Mouse (Mus musculus) forebrain, postnatal 0 days (tissue): ENCODE data around the gene Anapc11. TPM values are rescaled to one million over a fixed set of nuclear protein-coding genes. Genes with fewer than 3 reads are reported as not detected.

Source experiments
- ATAC-seq: fragments of 200-750 bp; cut with Nextera tagmentation; 2 replicates; pipeline ENCODE4 v1.8.0; 2017; ENCODE audit warnings: mild to moderate bottlenecking, moderate library complexity
- DNase-seq: peaks from one replicate; pipeline ENCODE4 v3.0.0-alpha.2; 2015
- H3K27ac ChIP-seq: fragments of 300-500 bp; sonication (generic); 2 replicates; pipeline ENCODE4 v1.5.1; 2014; ENCODE audit warnings: low read depth, mild to moderate bottlenecking, antibody characterized with exemption, low read length, moderate library complexity, mixed read lengths
- H3K27me3 ChIP-seq: fragments of 300-500 bp; sonication (generic); 2 replicates; pipeline ENCODE4 v1.6.1; 2014; ENCODE audit warnings: mild to moderate bottlenecking, low read length, mixed read lengths; ENCODE audit not compliant: insufficient read depth
- H3K36me3 ChIP-seq: fragments of 300-500 bp; sonication (generic); 2 replicates; pipeline ENCODE4 v1.6.1; 2014; ENCODE audit warnings: mild to moderate bottlenecking, moderate library complexity; ENCODE audit not compliant: insufficient read depth
- H3K4me1 ChIP-seq: fragments of 300-500 bp; sonication (generic); 2 replicates; pipeline ENCODE4 v1.6.1; 2014; ENCODE audit warnings: antibody characterized with exemption; ENCODE audit not compliant: insufficient read depth
- H3K4me2 ChIP-seq: fragments of 300-500 bp; sonication (generic); 2 replicates; pipeline ENCODE4 v1.6.1; 2014; ENCODE audit warnings: low read depth, mild to moderate bottlenecking, moderate library complexity
- H3K4me3 ChIP-seq: fragments of 300-500 bp; sonication (generic); 2 replicates; pipeline ENCODE4 v1.5.1; 2014; ENCODE audit warnings: low read depth, low read length, mixed read lengths
- H3K9ac ChIP-seq: fragments of 300-500 bp; sonication (generic); 2 replicates; pipeline ENCODE4 v1.6.1; 2014; ENCODE audit warnings: mild to moderate bottlenecking
- H3K9me3 ChIP-seq: fragments of 300-500 bp; sonication (generic); 2 replicates; pipeline ENCODE4 v1.6.1; 2016; ENCODE audit warnings: low read length
- CTCF ChIP-seq: sonication (generic); IDR thresholded peaks from 2 replicates; pipeline ENCODE4 v1.5.1; 2016; ENCODE audit warnings: antibody characterized with exemption, control low read depth, low read depth
- WGBS: fragments of 180-500 bp; shearing (Covaris S2); extraction: QIAGEN DNeasy Blood & Tissue Kit; methylation state at CpG from one replicate; pipeline ENCODE4 v1.1.7; 2014; 5-methylcytosine and 5-hydroxymethylcytosine counted together
- polyA plus RNA-seq: library from polyadenylated mRNA; unstranded; fragments of >200 nt; fragmentation: Nextera tagmentation; extraction: Ambion mirVana; gene quantifications from 2 replicates; pipeline ENCODE4 v1.2.1, GENCODE M21; 2015
- total RNA-seq: library from RNA; depleted of rRNA; stranded (reverse); fragments of >200 nt; gene quantifications from 2 replicates; pipeline ENCODE4 v1.2.3, GENCODE M21; 2014; rRNA removed

Anapc11 gene
- total RNA-seq, result 54.2 and 64.2 TPM in 2 replicates
- 207 and 226 TPM in 2 replicates for polyA plus RNA-seq

DNA sequence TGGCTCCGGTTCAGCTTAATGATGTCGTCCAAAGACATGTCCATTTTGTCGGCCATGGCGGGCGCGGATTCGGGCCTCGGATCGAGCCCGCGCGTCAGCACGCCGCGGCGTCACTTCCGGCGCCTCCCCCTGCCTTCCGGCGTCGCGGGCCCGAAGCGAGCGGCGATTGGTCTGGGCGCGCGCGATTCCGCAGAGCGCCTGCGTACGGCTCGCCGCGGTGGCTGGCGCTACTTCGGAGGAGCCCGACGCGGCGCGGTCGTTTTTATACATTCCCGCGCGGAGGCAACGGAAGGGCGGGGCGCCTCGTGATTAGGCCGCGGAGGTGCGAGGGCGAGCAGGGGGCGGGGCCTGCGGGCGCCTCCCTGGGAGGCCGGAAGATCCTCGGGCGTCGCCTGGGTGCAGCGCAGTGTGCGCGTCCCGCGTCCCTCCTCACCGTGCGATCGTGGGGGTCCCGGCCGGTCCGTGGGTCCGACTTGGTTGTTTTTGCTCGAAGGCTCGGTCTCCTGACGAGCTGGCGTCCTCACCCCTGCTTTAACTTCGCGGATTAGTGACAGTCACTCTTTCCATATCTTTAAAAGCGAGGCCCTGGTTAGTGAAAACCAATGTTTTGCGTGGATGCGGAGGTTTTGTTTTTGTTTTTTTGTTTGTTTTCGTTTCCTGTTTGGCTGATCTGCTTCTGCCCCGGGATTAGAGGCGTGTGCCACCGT lies at the start of gene Anapc11, which contains the start of gene Alyref:
TSS of gene Anapc11 (plus strand) at position 139 of the 707 bp plus-strand sequence.
TSS of gene Alyref (minus strand) at position 83 of the 707 bp plus-strand sequence.
- TF ChIP-seq CTCF, result no peak
- peak within 1 kb of the TSS; percentile 93 for H3K4me2 ChIP-seq
- H3K4me1 ChIP-seq, result peaks cover 13% of the 10 kb centered on the region
- 3% methylated on average over 88 of the region's 88 CpGs for WGBS
- peak within 1 kb of the TSS; percentile 85 for H3K27ac ChIP-seq
- DNase-seq (peak; percentile 98), ATAC-seq (peak; percentile 99)
- no peaks in the 10 kb centered on the region for H3K9me3 ChIP-seq
- no peaks in the 10 kb centered on the region for H3K27me3 ChIP-seq
- peaks cover 55% of the 10 kb centered on the region for H3K36me3 ChIP-seq
- H3K9ac ChIP-seq, result peak within 1 kb of the TSS; percentile 91
- peak within 1 kb of the TSS; percentile 80 for H3K4me3 ChIP-seq

DNA sequence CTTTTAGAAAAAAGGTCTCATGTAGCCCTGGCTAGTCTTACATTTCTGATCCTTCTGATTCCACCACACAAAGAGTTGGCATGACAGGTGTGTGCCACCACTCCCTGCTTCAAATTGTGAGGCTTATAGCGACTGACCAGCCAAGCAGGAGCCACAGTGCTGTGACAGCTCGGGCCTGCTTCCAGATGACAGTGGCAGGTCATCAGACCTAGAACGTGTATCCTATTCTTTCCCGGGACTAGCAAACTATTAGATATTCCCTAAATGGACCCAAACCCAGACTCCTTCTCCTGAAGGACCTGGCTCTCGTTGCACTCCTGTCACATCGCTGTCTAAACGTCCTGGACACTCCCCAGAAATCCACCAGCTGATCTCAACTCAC lies 49.4 kb upstream of the Anapc11 start:
- DNase-seq, result no peak
- H3K4me2 ChIP-seq, result peak overlapping the region; percentile 84
- no peak for ATAC-seq
- WGBS, result 22% methylated on average over 7 of the region's 7 CpGs
- no peaks in the 10 kb centered on the region for H3K9me3 ChIP-seq
- no peak for TF ChIP-seq CTCF
- peak overlapping the region; percentile 81 for H3K27ac ChIP-seq
- H3K9ac ChIP-seq, result peak overlapping the region; percentile 90
- peaks cover 17% of the 10 kb centered on the region for H3K36me3 ChIP-seq
- H3K4me3 ChIP-seq, result peak overlapping the region; percentile 91
- H3K27me3 ChIP-seq, result no peaks in the 10 kb centered on the region
- H3K4me1 ChIP-seq, result peaks cover 13% of the 10 kb centered on the region

- under 1% methylated on average over 84 of the region's 87 CpGs for WGBS
- ATAC-seq, result peak; percentile 96
Measured at GRCm38 (mm10) chr11:120549168-120549945, 48.9 kb upstream of the Anapc11 start, which contains the start of gene Mcrip1. Mcrip1 (minus strand) TSS chr11:120549727.

GRCm38 (mm10) chr11:120549986-120550809 lies 48.0 kb upstream of the Anapc11 start:
- DNase-seq (no peak), ATAC-seq (peak; percentile 18; the same call in 1 of the 2 replicates)
- no peak for TF ChIP-seq CTCF
- H3K4me2 ChIP-seq, result peak overlapping the region; percentile 84
- 74% methylated on average over 11 of the region's 11 CpGs for WGBS
- H3K36me3 ChIP-seq, result peaks cover 6% of the 10 kb centered on the region; the same call in 1 of the 2 replicates
- peak overlapping the region; percentile 81 for H3K27ac ChIP-seq
- no peaks in the 10 kb centered on the region for H3K27me3 ChIP-seq
- H3K9me3 ChIP-seq, result no peaks in the 10 kb centered on the region
- H3K4me3 ChIP-seq, result peak overlapping the region; percentile 91
- H3K4me1 ChIP-seq, result peaks cover 13% of the 10 kb centered on the region
- peak overlapping the region; percentile 90 for H3K9ac ChIP-seq

More at GRCm38 (mm10) chr11:120549168-120549945, 48.9 kb upstream of the Anapc11 start, which contains the start of gene Mcrip1:
- H3K27ac ChIP-seq, result peak within 1 kb of the TSS; percentile 81
- peak; percentile 94 for DNase-seq
- H3K4me3 ChIP-seq, result peak within 1 kb of the TSS; percentile 91
- H3K9me3 ChIP-seq, result no peaks in the 10 kb centered on the region
- TF ChIP-seq CTCF, result no peak
- H3K9ac ChIP-seq, result peak within 1 kb of the TSS; percentile 90
- no peaks in the 10 kb centered on the region for H3K27me3 ChIP-seq
- H3K4me1 ChIP-seq, result peaks cover 13% of the 10 kb centered on the region
- peak within 1 kb of the TSS; percentile 84 for H3K4me2 ChIP-seq
- peaks cover 12% of the 10 kb centered on the region for H3K36me3 ChIP-seq

DNA sequence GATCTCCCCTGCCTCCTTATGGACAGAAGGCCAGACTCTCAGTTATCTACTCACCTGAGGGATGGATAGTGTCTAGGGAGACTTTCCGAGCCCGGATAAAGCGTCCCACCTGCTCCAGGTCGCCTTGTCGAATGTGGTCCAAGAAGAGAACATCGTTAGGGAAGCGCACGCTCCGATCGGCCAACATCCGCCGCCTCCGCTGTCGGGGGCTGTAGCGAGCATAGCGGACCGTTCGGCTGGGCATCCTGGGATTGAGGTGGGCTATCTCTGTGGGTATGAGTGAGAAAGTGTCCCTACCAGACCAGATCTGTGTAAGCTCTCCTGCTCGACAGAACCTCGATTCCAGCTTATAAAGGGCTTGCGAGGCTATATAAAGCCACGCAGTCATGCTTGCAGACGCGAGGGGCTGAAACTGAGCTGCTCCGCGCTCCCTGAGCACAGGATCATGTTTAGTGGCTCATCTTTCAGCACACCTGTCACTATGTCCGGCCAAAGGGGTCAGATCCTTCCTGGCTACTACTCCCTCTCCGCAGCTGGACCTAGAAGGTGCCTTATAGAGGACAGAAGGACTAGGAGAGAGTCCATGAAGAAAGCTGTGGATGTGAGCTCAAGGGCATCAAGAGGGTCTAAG lies 47.3 kb upstream of the Anapc11 start, which contains the start of gene Ppp1r27:
TSS of gene Ppp1r27 (minus strand) at position 323 of the 631 bp plus-strand sequence.
- H3K4me3 ChIP-seq, result peak within 1 kb of the TSS; percentile 91
- H3K27ac ChIP-seq, result no peak within 1 kb of the TSS
- WGBS, result 96% methylated on average over 28 of the region's 28 CpGs
- peaks cover 13% of the 10 kb centered on the region for H3K4me1 ChIP-seq
- peaks cover 4% of the 10 kb centered on the region; the same call in 1 of the 2 replicates for H3K36me3 ChIP-seq
- peak within 1 kb of the TSS; percentile 84 for H3K4me2 ChIP-seq
- DNase-seq (no peak), ATAC-seq (no peak)
- no peaks in the 10 kb centered on the region for H3K27me3 ChIP-seq
- peak within 1 kb of the TSS; percentile 90 for H3K9ac ChIP-seq
- TF ChIP-seq CTCF, result no peak
- no peaks in the 10 kb centered on the region for H3K9me3 ChIP-seq

DNA sequence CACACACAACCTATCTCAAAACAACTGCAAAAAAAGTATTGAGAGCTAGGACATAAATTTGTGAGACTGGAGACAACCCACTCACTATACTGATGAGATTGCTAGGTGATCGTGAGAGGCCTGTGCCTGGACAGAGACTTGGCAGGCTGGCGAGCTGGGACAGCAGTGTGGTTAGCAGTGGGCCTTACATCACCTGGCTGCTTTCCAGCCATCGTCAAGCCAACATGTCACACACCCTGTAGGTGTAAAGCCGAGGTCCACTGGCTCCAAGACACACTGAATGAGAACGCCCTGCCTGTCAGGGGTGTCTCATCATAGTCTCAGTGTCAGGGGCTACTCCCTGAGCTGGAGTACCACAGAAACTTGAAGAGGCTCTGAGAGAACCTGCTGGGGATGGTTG lies 45.5 kb upstream of the Anapc11 start:
- Histone ChIP-seq H3K4me2 (no peak overlapping the region), H3K36me3 (no peaks in the 10 kb centered on the region), H3K9me3 (no peaks in the 10 kb centered on the region), H3K27ac (no peak overlapping the region), H3K4me1 (peaks cover 13% of the 10 kb centered on the region), H3K4me3 (no peak overlapping the region), H3K27me3 (no peaks in the 10 kb centered on the region), H3K9ac (no peak overlapping the region)
- ATAC-seq (no peak), DNase-seq (no peak)
- no peak for TF ChIP-seq CTCF
- 71% methylated on average over 5 of the region's 5 CpGs for WGBS
